Mouse (Mus musculus): ENCODE measurements around the gene Nln. TPM values are rescaled to one million over a fixed set of nuclear protein-coding genes. Genes with fewer than 3 reads are reported as not detected.
A peak's percentile ranks its signal among the peaks of the same experiment; 100 is the strongest.

Nln gene
- polyA plus RNA-seq, 1 experiment from 2014 or later: 9.1 TPM

- H3K36me3 ChIP-seq: no peaks in the 10 kb centered on the region
- H3K4me1 ChIP-seq (replicated peaks): peaks cover 58% of the 10 kb centered on the region
- no peaks in the 10 kb centered on the region for H3K9me3 ChIP-seq (replicated peaks)
- H3K9ac ChIP-seq: no peak overlapping the region
- 80% methylated on average over 4 of the region's 4 CpGs for WGBS (ENCODE audit: insufficient replicate concordance)
- H3K4me3 ChIP-seq (replicated peaks): no peak overlapping the region
- no peak overlapping the region for H3K4me2 ChIP-seq
- no peaks in the 10 kb centered on the region for H3K27me3 ChIP-seq
- DNase-seq (no peak), ATAC-seq (ENCODE audit: low read depth) (no peak)
- H3K27ac ChIP-seq: no peak overlapping the region
Measured at GRCm38 (mm10) chr13:104030956-104031355, 78.5 kb downstream of the Nln start.

DNA sequence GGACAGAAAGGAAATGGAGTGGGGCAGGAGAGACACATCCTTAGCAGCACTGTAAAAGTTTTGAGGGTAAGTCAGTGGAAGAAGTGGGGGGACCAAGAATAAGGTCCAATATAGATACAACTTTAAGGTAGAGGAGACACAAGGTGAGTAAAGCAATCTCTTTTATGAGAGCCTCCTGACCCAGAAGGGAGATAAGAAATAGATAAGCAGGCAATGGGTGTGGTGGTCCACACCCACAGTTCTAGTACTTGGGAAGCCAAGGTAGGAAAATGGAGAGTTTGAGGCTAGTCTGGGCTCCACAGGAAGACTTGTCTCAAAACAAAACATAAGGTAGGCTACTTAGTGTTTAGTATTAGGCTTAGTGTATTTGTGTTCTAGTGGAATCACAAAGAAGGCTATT lies 79.9 kb downstream of the Nln start:
- no peak overlapping the region for H3K4me3 ChIP-seq (replicated peaks)
- H3K9ac ChIP-seq: no peak overlapping the region
- peak; percentile 66 for ATAC-seq (ENCODE audit: low read depth)
- DNase-seq: no peak
- H3K4me2 ChIP-seq: peak overlapping the region; percentile 21
- no peak overlapping the region for H3K27ac ChIP-seq
- H3K36me3 ChIP-seq: no peaks in the 10 kb centered on the region
- no peaks in the 10 kb centered on the region for H3K9me3 ChIP-seq (replicated peaks)
- H3K4me1 ChIP-seq (replicated peaks): peaks cover 51% of the 10 kb centered on the region
- no peaks in the 10 kb centered on the region for H3K27me3 ChIP-seq

GRCm38 (mm10) chr13:104029089-104029488 lies 80.3 kb downstream of the Nln start:
- no peaks in the 10 kb centered on the region for H3K9me3 ChIP-seq (replicated peaks)
- no peaks in the 10 kb centered on the region for H3K27me3 ChIP-seq
- H3K4me2 ChIP-seq: peak overlapping the region; percentile 21; the same call in 1 of the 2 replicates
- ATAC-seq (ENCODE audit: low read depth) (peak; percentile 32; the same call in 1 of the 2 replicates), DNase-seq (no peak)
- H3K4me3 ChIP-seq (replicated peaks): no peak overlapping the region
- H3K4me1 ChIP-seq (replicated peaks): peaks cover 47% of the 10 kb centered on the region
- 67% methylated on average over 5 of the region's 5 CpGs for WGBS (ENCODE audit: insufficient replicate concordance)
- H3K36me3 ChIP-seq: no peaks in the 10 kb centered on the region
- no peak overlapping the region for H3K9ac ChIP-seq
- no peak overlapping the region for H3K27ac ChIP-seq

- Histone ChIP-seq H3K4me1 (replicated peaks) (peaks cover 30% of the 10 kb centered on the region), H3K27me3 (no peaks in the 10 kb centered on the region), H3K4me2 (no peak overlapping the region), H3K27ac (no peak overlapping the region), H3K36me3 (no peaks in the 10 kb centered on the region), H3K4me3 (replicated peaks) (no peak overlapping the region), H3K9ac (no peak overlapping the region), H3K9me3 (replicated peaks) (no peaks in the 10 kb centered on the region)
- DNase-seq (no peak), ATAC-seq (ENCODE audit: low read depth) (no peak)
- WGBS (ENCODE audit: insufficient replicate concordance): 64% methylated on average over 3 of the region's 3 CpGs
Measured at GRCm38 (mm10) chr13:104026525-104026924, 82.9 kb downstream of the Nln start.

DNA sequence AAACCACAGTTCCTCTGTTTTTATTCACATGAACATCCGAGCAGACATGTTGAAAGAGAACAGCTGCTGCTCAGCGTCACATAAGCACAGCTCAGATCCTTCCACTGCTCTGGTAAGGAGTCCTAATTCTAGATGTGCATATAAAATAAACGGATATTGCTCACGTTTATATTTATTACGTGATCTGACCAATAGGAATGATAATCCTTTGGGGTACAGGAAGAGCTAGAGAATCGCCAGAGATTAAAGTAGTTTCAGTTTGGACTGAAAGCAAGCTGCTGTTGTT lies 83.8 kb downstream of the Nln start:
- H3K27ac ChIP-seq: no peak overlapping the region
- H3K4me2 ChIP-seq: no peak overlapping the region
- no peaks in the 10 kb centered on the region for H3K27me3 ChIP-seq
- H3K9me3 ChIP-seq (replicated peaks): no peaks in the 10 kb centered on the region
- DNase-seq: no peak
- no peaks in the 10 kb centered on the region for H3K36me3 ChIP-seq
- peaks cover 26% of the 10 kb centered on the region for H3K4me1 ChIP-seq (replicated peaks)
- 69% methylated on average over 6 of the region's 6 CpGs for WGBS (ENCODE audit: insufficient replicate concordance)
- no peak overlapping the region for H3K9ac ChIP-seq
- H3K4me3 ChIP-seq (replicated peaks): no peak overlapping the region
- ATAC-seq (ENCODE audit: low read depth): no peak

DNA sequence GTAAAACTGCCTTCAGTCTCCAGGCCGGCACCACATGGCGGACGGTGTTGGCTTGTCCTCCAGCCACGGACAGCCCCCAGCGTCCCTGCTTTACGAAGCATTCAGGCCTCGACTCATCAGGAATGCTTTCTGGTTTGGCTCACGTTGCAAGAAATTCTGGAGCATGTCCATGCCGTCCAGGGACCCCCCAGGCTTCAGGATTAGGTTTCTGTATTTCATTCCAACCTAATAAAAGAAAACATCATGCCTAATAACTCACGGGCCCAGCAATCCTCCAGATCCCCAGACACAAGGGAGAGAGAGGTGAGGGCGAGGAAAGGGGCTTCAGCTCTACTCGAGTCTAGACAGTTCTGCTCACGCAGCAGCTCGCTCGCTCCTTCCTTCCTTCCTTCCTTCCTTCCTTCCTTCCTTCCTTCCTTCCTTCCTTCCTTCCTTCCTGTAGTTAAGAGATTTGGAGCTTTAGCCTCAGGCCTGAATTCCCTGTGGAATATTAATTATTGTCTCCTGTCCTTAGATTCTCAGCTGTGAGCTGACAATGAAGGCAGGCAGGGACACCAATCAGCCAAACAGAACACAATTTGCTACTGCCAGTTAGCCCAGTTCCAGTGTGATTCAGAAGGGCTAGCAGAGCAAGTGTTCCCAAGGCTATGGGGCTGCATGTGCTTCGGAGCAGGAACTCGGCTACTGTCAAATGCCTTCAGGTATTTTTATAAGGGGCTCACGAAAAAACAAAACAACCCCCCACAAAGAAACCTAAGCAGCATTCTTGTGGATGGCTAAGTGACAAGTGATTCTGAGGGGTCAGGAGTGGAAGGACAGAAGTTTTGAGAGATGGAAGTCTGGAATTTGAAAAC lies 84.3 kb downstream of the Nln start:
- Histone ChIP-seq H3K27ac (no peak overlapping the region), H3K9me3 (replicated peaks) (no peaks in the 10 kb centered on the region), H3K4me2 (no peak overlapping the region), H3K9ac (no peak overlapping the region), H3K36me3 (no peaks in the 10 kb centered on the region), H3K4me3 (replicated peaks) (no peak overlapping the region), H3K4me1 (replicated peaks) (peaks cover 23% of the 10 kb centered on the region), H3K27me3 (no peaks in the 10 kb centered on the region)
- 66% methylated on average over 18 of the region's 18 CpGs for WGBS (ENCODE audit: insufficient replicate concordance)
- ATAC-seq (ENCODE audit: low read depth) (no peak), DNase-seq (no peak)

GRCm38 (mm10) chr13:104024275-104024674 lies 85.1 kb downstream of the Nln start:
- Histone ChIP-seq H3K9ac (no peak overlapping the region), H3K4me1 (replicated peaks) (peaks cover 15% of the 10 kb centered on the region), H3K4me3 (replicated peaks) (no peak overlapping the region), H3K36me3 (no peaks in the 10 kb centered on the region), H3K27ac (no peak overlapping the region), H3K9me3 (replicated peaks) (no peaks in the 10 kb centered on the region), H3K4me2 (no peak overlapping the region), H3K27me3 (no peaks in the 10 kb centered on the region)
- no peak for DNase-seq
- WGBS (ENCODE audit: insufficient replicate concordance): 70% methylated on average over 2 of the region's 2 CpGs
- no peak for ATAC-seq (ENCODE audit: low read depth)

GRCm38 (mm10) chr13:104023356-104023911 lies 86.0 kb downstream of the Nln start:
- H3K4me3 ChIP-seq (replicated peaks): no peak overlapping the region
- ATAC-seq (ENCODE audit: low read depth): no peak
- H3K4me2 ChIP-seq: no peak overlapping the region
- H3K4me1 ChIP-seq (replicated peaks): peaks cover 7% of the 10 kb centered on the region
- no peaks in the 10 kb centered on the region for H3K27me3 ChIP-seq
- H3K36me3 ChIP-seq: no peaks in the 10 kb centered on the region
- no peak overlapping the region for H3K27ac ChIP-seq
- no peaks in the 10 kb centered on the region for H3K9me3 ChIP-seq (replicated peaks)
- DNase-seq: no peak
- H3K9ac ChIP-seq: no peak overlapping the region
- WGBS (ENCODE audit: insufficient replicate concordance): 79% methylated on average over 11 of the region's 11 CpGs

- H3K27me3 ChIP-seq: no peaks in the 10 kb centered on the region
Measured at GRCm38 (mm10) chr13:104018466-104019076, 90.8 kb downstream of the Nln start.

DNA sequence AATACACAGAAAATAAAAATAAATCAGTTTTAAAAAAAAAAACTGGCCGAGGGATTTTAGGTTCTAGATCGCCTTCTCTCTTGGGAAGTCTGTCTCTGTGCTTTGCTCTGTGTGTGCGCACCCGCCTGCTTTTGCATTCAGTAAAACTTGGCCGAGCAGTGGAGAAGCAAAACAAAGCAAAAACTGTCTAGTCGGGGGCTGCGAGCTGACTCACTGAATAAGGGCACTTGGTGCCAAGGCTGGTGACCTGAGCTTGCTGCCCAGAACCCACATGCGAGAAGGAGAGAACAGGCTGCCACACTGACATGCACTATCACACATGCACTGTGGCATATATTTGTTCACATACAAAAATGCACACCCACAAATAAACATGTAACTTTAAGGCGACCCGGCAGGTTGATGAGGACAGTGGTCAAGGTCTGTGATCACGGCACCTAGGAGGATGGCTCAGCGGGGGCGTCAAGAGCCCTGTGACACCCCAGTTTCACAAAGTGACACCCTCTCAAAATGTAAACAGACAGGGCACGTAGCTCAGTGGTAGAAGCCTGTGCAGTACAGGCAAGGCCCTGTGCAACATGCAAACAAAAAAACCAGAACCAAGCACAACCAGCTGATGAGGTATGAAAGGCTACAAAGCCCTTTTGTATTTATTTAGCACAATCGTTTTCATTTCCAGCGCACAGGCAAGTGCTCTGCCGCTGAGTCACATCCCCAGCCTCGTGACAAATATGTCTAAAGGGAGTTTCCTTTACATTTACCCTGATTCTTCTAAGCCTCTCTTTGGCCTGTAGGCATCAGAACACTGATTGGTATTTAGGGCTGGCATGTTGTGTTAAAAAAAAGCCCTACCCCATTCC lies 93.9 kb downstream of the Nln start:
- no peak for ATAC-seq (ENCODE audit: low read depth)
- no peak overlapping the region for H3K4me3 ChIP-seq (replicated peaks)
- no peaks in the 10 kb centered on the region for H3K27me3 ChIP-seq
- H3K36me3 ChIP-seq: no peaks in the 10 kb centered on the region
- no peak overlapping the region for H3K27ac ChIP-seq
- WGBS (ENCODE audit: insufficient replicate concordance): 80% methylated on average over 18 of the region's 18 CpGs
- H3K4me1 ChIP-seq (replicated peaks): peaks cover 5% of the 10 kb centered on the region; the same call in 1 of the 2 replicates
- H3K4me2 ChIP-seq: no peak overlapping the region
- no peak for DNase-seq
- no peak overlapping the region for H3K9ac ChIP-seq
- H3K9me3 ChIP-seq (replicated peaks): no peaks in the 10 kb centered on the region

More at GRCm38 (mm10) chr13:104018466-104019076, 90.8 kb downstream of the Nln start:
- Histone ChIP-seq H3K4me1 (replicated peaks) (no peaks in the 10 kb centered on the region; the same call in 1 of the 2 replicates), H3K4me2 (no peak overlapping the region), H3K27ac (no peak overlapping the region), H3K9ac (no peak overlapping the region), H3K36me3 (no peaks in the 10 kb centered on the region), H3K4me3 (replicated peaks) (no peak overlapping the region), H3K9me3 (replicated peaks) (no peaks in the 10 kb centered on the region)
- DNase-seq (no peak), ATAC-seq (ENCODE audit: low read depth) (no peak)
- 55% methylated on average over 7 of the region's 7 CpGs for WGBS (ENCODE audit: insufficient replicate concordance)

DNA sequence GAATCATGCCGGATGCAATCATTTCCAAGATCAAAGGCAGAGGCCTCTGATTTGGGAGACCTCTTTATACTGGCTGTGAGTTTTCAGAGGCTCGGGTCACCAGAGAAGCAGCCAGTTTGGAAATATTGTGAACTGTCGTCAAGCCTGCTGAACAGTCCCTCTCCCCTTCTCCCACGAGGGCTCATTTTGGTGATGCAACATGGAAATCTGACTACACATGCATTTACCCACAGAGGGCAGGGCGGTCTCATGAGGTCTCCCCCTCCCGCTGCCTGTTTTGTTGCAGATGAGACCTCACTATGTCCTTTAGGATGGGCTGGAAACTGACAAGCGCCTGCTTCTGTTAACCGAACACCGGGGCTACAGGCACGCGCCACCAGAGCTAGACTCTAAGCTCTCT lies 95.4 kb downstream of the Nln start:
- no peak for ATAC-seq (ENCODE audit: low read depth)
- Histone ChIP-seq H3K36me3 (no peaks in the 10 kb centered on the region), H3K9ac (no peak overlapping the region), H3K9me3 (replicated peaks) (no peaks in the 10 kb centered on the region), H3K4me3 (replicated peaks) (no peak overlapping the region), H3K27ac (no peak overlapping the region), H3K4me1 (replicated peaks) (peaks cover 5% of the 10 kb centered on the region; the same call in 1 of the 2 replicates), H3K4me2 (no peak overlapping the region), H3K27me3 (no peaks in the 10 kb centered on the region)
- DNase-seq: no peak
- WGBS (ENCODE audit: insufficient replicate concordance): 76% methylated on average over 11 of the region's 11 CpGs

Measured in liver, embryonic 13.5 days (tissue).